Mouse (Mus musculus) spleen, postnatal 4 days (tissue): ENCODE results near the gene Lilra5.
"Not testable (repeated sequence)": the region's sequence is repeated elsewhere in the genome, so short reads cannot be mapped to it uniquely, and the experiment has no call there.

Experiments
- DNase-seq, 2 experiments: peaks; one replicate each; pipeline ENCODE4 v3.0.0; 2022; ENCODE audit warnings: low spot score in 2 of 2

The Lilra5 gene

DNA sequence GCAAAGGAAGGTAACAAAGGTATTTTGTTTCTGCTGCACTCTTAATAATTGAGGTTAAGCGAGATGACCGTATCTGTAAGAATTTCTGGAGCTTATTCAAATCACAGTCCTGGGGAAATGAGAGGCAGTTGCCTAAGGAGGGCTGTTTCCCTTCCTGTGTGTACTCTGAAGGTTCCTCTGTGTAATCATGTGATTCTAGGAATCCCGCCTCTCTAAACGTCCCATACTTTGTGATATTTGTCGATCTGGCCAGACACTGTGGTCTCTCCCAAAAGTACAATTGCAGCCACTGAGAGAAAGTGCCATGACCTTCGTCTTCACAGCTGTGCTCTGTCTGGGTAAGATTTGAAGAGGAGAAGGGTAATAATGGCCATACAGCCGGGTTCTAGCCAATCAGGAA lies at the start of gene Lilra5:
Gene Lilra5 (plus strand): TSS at position 301 of the 400 bp plus-strand sequence.
- DNase-seq, result no peak

DNA sequence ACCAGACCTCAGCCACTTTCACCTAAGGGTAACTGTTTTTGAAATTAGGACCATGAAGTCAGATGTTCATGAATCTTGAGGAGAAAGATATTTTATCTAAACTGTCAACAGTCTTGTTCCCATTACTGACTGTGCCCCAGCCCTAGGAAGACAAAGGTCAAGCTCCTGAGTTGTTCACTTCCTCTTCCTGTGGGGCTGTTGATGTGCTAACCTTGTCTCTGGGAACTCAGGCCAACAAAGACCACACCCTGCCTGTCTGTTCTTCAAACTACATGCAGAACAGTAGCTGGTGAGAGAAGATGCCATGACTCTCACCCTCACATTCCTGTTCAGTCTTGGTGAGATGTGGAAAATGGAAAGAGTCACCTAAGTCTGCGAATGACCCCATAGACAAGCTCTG lies 30.4 kb upstream of the Lilra5 start:
- DNase-seq, result no peak

DNA sequence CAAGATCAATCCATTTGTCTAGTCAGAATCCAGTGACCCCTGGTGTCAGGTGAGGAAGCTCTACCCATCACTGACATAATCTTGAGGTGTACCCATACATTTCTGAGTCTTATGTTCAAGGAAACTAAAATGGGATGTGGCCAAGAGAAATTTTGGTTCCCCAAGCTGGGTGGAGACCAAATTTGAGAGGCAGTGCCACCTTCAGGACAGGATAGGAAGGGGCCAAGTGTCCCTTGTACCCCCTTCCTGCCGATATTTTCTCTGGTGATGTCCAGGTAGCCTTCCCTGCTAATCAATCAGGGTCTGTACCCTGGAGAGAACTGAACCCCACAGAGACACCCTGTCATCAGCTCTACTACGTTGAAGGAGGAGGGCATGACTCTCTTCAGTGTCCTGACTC lies 28.9 kb upstream of the Lilra5 start:
- no peak for DNase-seq

DNA sequence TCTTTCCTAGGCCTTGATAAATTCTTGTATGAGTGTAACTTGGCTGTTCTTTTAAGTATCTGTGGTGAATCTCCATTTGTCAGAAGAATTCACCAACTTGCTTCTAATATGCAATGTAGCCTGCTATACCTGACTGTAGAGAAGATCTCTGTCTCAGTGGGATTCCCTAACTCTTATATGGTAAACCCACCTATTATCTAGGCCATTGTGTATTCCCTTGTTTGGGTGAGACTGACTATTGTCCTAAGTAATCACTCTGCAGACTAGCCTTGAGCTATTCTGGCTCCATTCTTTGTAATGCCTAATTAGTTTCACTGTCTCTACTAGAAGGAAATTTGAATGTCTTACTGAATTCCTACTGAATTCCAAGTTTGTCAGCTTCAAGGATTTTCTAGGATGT lies 24.1 kb upstream of the Lilra5 start:
- not testable (repeated sequence) for DNase-seq

DNA sequence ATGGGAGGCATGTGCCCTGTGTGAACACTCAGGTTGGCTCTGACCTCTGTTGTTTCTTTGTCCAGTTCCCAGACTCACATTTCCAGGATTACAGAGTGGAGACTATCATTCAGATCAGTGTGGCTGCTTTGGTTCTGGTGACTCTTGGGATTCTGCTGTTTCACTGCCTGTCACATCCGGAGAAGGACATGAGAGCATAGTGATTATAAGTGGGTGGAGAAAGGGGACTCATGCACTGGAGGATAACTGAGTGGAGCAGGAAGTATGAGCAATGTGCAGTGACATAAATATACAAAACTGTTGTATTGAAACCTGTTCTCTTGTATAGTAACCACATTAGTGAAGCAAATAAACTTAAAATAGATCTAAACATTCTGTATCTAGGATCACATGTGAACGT lies 22.2 kb upstream of the Lilra5 start:
- DNase-seq, result no peak

DNA sequence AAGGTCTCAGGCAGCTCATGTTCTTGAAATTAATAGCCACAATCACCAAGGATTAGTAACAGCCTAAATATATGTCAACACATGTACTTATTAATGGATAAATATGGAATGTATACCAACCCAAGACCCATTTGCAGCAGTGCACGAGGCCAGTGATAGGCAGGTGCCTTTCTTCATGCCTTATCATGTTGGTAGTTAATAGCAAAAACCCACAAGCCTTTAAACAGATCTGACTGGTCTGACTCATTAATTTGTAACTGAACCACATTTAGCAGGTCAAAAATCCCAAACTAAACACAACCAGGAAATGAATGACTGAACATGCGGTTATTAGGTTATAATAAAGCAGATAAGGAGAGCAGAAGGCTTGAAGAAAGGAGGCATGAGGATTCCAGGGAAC lies 21.7 kb upstream of the Lilra5 start:
- DNase-seq, result no peak

DNA sequence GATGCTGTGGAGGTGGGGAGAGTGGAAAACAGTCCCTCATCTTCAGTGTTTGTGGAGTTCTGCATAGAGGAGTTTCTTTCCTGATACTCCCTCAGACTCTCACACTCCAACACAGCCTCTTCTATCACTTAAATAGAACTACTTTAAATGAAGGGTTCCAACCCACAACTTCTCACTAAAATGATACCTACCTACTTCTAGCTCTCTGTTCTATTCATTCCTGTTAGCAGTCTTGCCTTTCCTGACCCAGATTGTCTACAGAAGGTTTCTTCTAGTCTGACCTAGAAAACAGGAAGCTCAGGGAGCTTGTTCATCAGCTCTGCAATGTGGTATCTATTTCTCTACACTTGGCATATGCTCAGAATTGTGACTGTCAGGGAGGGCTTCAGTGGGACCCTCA lies 2.0 kb upstream of the Lilra5 start:
- DNase-seq, result no peak

DNA sequence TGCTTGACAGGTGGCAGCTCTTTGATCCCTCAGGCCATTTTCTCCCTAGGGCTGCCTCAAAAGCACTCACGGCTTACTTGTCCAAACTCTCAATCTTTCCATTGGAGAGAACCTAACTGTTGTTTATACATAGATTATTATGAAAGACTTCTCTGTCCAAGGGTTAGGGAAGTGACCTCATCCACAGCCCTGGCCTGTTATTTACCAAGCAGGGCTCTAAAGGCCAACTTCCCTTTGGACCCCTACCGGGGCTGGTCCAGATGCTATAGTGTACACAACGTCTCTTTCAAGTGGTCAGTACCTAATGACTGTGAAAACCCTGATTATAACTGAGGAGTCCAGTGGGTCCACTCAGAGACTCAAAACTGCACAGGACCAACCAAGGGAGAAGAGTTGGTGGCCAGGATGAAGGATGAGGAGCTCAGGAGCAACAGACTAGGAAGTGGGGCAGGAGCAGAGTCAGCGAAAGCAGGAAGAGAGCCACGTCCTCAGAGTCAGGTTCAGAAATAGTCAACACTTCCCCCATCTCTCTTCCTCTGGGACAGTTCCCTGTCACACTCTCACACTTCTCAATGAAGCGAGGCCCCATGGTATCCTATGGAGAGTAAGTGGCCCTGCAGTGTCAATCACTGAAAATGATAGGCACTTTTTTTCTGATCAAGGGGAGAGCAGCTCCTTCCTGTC lies 1.6 kb downstream of the Lilra5 start:
- DNase-seq, result no peak

DNA sequence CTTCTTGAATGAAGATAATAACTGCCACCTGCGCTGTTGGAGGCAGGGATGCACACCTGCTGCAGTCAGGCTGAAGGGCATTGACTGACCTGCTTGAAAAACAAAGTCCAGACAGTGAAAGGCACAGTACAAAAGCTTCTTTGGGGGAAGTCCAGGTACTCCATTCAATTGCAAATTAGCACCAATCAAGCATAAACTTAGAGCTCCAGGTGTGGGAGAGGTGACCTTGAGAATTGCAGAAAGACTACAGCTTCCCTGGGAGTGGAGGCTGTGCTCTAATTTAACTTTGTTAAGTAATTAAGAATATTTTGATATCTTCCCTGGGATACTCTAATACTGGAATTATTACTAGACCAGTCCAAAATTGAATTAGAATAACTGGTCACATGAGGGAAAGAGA lies 13.7 kb downstream of the Lilra5 start:
- DNase-seq, result not testable (repeated sequence)

DNA sequence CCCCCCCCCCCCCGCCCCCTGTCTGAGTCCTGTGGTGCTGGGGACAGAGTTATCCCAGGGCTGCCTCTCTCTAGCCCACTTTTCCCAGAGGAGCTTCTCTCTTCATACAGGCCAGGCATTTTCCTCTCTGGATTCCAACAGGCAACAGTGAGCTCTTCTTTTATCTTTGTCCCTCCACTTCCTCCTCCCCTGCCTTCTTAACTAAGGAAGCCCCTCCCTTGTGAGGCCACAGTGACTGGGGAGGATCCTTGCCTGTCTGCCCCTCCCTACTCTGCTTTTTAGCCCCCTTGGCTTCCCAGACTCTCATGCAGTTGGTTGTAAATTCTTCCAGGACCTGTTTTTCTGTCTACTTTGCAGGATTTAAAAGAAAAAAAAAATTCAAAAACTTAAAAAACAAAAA lies 18.5 kb downstream of the Lilra5 start:
- DNase-seq, result not testable (repeated sequence)

DNA sequence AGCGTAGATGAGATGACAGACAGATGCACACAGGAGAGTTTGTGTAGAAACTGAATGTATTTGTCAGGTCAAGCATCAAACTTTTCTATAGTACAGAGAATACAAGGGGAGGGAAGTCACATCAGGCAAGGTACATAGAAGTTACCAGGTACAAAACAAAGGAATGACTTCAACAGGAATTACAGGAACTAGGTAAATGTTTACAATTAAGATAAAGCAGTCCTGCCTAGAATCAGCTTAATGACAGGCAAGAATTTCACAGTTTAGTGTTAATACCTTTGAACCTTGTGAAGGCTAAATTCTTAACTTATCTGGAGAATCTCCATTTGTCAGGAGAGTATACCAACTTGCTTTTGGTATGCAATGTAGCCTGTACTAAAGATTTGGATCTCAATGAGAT lies 23.0 kb downstream of the Lilra5 start:
- not testable (repeated sequence) for DNase-seq

DNA sequence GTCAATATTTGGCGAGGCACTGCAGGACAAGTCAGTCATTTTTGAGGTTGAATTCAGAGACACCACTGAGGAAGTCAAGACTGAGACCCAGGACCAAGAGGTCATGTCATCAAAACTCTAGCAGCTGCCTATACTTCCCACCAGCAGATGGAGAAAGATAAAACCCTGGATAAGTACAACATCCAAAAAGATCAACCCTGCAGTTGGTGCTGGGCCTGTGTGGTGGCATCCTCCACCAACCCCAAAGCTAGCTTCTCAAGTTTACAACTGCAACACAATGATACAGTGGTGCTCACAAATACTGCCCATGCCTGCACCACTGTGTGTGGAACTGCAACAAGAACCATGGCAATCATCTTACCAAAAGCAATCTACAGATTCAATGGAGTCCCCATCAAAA lies 34.6 kb downstream of the Lilra5 start:
- not testable (repeated sequence) for DNase-seq

DNA sequence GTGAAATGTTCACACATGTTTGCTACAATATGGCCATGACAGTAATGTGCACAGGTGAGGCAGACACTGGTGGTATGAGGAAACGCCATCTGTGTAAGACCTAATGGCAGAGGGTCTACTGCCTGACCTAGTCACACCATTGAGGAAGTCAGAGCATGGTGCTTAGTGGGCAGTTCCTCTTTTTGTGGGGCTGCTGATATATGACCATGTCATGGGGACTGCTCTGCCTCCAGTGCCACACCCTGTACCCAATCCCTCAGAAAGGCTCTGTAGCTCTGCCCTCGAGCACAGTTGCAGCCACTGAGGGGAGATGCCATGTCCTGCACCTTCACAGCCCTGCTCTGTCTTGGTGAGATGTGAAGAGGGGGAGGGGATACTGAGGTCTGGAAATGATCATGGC lies 36.3 kb downstream of the Lilra5 start:
- DNase-seq, result peak; percentile 20 to 64

DNA sequence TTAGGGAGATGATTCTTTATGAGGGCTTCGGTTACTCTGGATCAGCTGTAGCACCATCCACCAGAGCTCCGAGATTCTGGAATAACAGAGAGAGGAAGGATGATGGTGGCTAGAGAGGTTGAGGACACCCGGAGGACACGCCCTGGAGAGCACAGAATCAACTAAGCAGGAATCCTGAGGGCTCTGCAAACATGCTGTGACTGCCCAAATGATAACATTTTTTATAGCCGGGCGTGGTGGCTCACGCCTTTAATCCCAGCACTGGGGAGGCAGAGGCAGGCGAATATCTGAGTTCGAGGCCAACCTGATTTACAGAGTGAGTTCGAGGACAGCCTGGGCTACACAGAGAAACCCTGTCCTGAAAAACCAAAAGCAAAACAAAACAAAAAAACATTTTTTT lies 37.9 kb downstream of the Lilra5 start:
- DNase-seq, result not testable (repeated sequence)

DNA sequence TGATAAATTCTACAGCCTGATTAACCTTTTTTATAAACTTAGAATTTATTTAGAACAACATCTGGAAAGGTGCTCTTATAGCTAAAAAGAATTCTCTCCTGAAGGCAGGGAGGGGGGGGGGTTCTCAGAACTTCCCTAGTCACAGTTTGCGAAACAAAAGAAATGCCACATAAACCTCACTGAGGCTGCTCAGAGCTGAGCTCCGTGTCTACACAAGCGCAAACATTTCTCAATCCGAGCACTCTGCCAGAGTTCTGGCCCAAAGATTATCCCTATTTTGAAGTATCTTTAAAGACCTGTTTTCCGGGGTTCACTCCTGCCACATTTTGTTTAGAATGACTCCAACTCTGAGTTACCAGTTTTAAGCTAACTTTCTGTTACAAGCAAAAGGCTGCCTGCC lies 55.1 kb downstream of the Lilra5 start:
- no peak for DNase-seq
